Mouse (Mus musculus): ENCODE results near the gene Ube4b. TPM values are rescaled to one million over a fixed set of nuclear protein-coding genes. Genes with fewer than 3 reads are reported as not detected.
"Not testable (repeated sequence)": the region's sequence is repeated elsewhere in the genome, so short reads cannot be mapped to it uniquely, and the experiment has no call there.

The Ube4b gene
- polyA plus RNA-seq (2015; fragmentation: Nextera tagmentation; extraction: Ambion mirVana): 9.2 and 10.3 TPM in 2 replicates

DNA sequence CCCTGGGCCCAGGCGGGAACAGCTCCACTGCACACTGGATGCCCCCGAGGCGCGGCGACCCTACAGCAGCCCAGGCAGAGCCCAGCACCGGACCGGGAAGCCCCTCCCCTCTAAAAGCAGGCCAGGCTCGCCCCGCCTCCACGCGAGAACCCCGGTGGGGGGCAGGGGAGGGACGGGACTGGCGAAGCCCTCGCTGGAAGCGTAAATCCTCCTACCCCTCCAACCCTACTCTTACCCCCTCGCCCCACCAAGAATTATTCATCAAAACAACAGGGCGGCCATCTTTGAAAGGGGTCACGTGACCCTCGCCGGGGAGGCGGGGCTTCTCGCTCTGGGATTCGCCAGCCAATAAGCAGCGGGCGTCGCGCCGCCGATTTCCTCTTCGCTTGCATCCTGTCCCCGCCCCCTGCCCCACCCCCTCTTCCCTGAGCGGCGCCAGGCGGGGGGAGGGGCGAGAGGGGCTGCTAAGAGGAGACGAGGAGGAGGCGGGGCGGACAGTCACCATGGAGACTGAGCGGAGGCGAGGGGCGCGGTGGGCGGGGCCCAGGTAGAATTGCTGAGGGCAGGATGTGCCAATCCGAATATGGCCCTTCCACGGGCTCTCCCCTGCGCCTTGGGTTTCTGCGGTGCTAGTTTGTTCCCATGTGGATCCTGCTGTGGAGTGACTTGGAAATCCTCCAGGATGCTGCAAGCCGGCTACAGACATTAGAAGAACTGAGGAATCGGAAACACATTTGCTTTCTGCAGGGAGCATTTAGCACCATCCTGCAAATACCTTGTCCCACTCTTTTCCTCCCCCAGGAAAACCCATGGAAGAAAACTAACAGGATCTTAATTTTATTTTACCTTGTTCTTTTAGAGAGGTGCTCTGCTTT lies at the start of gene Ube4b:
Ube4b (minus strand) TSS at position 425 of the 875 bp plus-strand sequence.
- H3K4me2 ChIP-seq (ENCODE audit: low read depth, low read length): peak within 1 kb of the TSS; percentile 72
- peak within 1 kb of the TSS; percentile 95 for H3K9ac ChIP-seq (ENCODE audit: low read depth, low read length)
- H3K4me3 ChIP-seq (ENCODE audit: low read depth, low read length): peak within 1 kb of the TSS; percentile 88
- peak within 1 kb of the TSS; percentile 90 for H3K27ac ChIP-seq (ENCODE audit: low read length)
- peak; percentile 89 for ATAC-seq (ENCODE audit: low read depth)
- peaks cover 8% of the 10 kb centered on the region for H3K4me1 ChIP-seq (ENCODE audit: control insufficient read depth, low read depth, low read length)
- no peaks in the 10 kb centered on the region for H3K27me3 ChIP-seq (ENCODE audit: control insufficient read depth, insufficient read depth, low read depth, low read length)
- no peaks in the 10 kb centered on the region for H3K36me3 ChIP-seq (ENCODE audit: control insufficient read depth, insufficient read depth)
- H3K9me3 ChIP-seq (replicated peaks; ENCODE audit: control insufficient read depth, low read length): no peaks in the 10 kb centered on the region
- under 1% methylated on average over 35 of the region's 50 CpGs for WGBS (ENCODE audit: insufficient replicate concordance)

DNA sequence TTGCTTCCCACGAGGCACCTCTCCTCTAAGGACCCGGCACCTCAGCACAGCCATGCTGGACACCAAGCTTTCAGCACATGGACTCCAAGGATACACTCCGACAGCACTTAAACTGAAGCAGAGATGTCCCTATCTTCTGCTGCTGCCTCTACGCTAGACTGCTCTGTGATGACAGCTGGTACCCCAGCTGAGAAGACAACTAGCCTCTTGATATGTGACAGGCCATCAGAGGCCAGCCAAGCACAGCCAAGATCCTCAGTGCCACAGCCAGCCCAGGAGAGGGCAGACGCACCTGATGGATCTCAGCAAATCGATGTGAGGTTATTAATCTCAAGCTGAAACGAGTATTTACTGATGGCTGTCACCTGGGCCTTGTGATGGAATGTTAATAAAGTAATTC lies 48.5 kb upstream of the Ube4b start:
- Histone ChIP-seq H3K27ac (ENCODE audit: low read length) (no peak overlapping the region), H3K4me2 (ENCODE audit: low read depth, low read length) (no peak overlapping the region), H3K36me3 (ENCODE audit: control insufficient read depth, insufficient read depth) (0 out of 2 replicates have a peak, but pooled peaks cover 3% of the 10 kb centered on the region), H3K27me3 (ENCODE audit: control insufficient read depth, insufficient read depth, low read depth, low read length) (no peaks in the 10 kb centered on the region), H3K4me1 (ENCODE audit: control insufficient read depth, low read depth, low read length) (no peaks in the 10 kb centered on the region), H3K9me3 (replicated peaks; ENCODE audit: control insufficient read depth, low read length) (no peaks in the 10 kb centered on the region), H3K9ac (ENCODE audit: low read depth, low read length) (no peak overlapping the region), H3K4me3 (ENCODE audit: low read depth, low read length) (no peak overlapping the region)
- ATAC-seq (ENCODE audit: low read depth): no peak
- WGBS (ENCODE audit: insufficient replicate concordance): 63% methylated on average over 7 of the region's 7 CpGs

DNA sequence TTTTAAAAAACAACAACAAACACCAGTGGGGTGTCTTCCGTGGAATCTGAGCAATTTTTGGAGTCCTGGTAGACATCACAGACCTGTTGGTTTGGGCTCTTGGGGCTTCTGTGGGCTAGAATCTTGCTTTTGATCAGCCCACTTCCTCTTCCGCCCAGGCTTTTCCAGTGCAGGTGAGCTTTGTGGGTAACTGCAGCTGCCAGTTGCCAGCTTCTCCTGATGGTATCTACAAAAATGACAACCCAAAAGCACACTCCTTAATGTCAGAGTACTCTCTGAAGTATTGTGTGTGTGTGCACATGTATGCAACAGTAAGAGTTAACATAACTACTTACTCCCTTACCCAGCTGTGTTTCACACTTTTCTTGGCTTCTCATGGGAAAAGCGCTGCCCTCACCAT lies 43.0 kb upstream of the Ube4b start:
- no peak overlapping the region for H3K9ac ChIP-seq (ENCODE audit: low read depth, low read length)
- no peaks in the 10 kb centered on the region for H3K9me3 ChIP-seq (replicated peaks; ENCODE audit: control insufficient read depth, low read length)
- no peaks in the 10 kb centered on the region for H3K27me3 ChIP-seq (ENCODE audit: control insufficient read depth, insufficient read depth, low read depth, low read length)
- H3K4me3 ChIP-seq (ENCODE audit: low read depth, low read length): no peak overlapping the region
- H3K4me2 ChIP-seq (ENCODE audit: low read depth, low read length): no peak overlapping the region
- H3K36me3 ChIP-seq (ENCODE audit: control insufficient read depth, insufficient read depth): 0 out of 2 replicates have a peak, but pooled peaks cover 3% of the 10 kb centered on the region
- no peak overlapping the region for H3K27ac ChIP-seq (ENCODE audit: low read length)
- WGBS (ENCODE audit: insufficient replicate concordance): 63% methylated on average over 3 of the region's 3 CpGs
- no peaks in the 10 kb centered on the region for H3K4me1 ChIP-seq (ENCODE audit: control insufficient read depth, low read depth, low read length)
- no peak for ATAC-seq (ENCODE audit: low read depth)

DNA sequence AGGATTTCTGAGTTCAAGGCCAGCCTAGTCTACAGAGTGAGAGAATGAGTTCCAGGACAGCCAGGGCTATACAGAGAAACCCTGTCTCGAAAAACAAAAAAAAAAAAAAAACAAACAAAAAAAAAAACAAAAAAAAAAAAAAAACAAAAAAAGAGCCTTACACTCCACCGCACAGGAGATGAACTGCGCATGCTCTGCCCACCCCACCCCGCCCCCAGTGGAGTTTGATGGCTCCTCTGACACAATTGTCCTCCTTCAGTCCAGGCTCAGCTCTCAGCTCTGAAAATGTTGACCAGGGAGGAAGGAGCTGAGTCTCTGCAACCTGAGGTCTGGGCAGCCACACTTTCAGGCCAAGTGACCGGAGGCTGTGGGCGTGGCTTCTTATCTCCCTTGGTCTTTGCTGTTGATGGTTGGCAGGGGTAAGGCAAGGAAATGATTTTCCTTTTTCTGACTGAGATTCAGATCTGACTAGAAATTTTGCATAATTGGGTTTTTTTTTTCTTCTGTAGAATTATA lies 36.9 kb upstream of the Ube4b start:
- Histone ChIP-seq H3K27me3 (ENCODE audit: control insufficient read depth, insufficient read depth, low read depth, low read length) (no peaks in the 10 kb centered on the region), H3K9ac (ENCODE audit: low read depth, low read length) (no peak overlapping the region), H3K36me3 (ENCODE audit: control insufficient read depth, insufficient read depth) (no peaks in the 10 kb centered on the region), H3K4me3 (ENCODE audit: low read depth, low read length) (no peak overlapping the region), H3K4me2 (ENCODE audit: low read depth, low read length) (no peak overlapping the region), H3K27ac (ENCODE audit: low read length) (no peak overlapping the region), H3K4me1 (ENCODE audit: control insufficient read depth, low read depth, low read length) (no peaks in the 10 kb centered on the region), H3K9me3 (replicated peaks; ENCODE audit: control insufficient read depth, low read length) (no peaks in the 10 kb centered on the region)
- ATAC-seq (ENCODE audit: low read depth): no peak
- WGBS (ENCODE audit: insufficient replicate concordance): 53% methylated on average over 6 of the region's 6 CpGs

GRCm38 (mm10) chr4:149462305-149462971 lies 35.9 kb upstream of the Ube4b start:
- H3K4me3 ChIP-seq (ENCODE audit: low read depth, low read length): no peak overlapping the region
- H3K4me2 ChIP-seq (ENCODE audit: low read depth, low read length): no peak overlapping the region
- H3K36me3 ChIP-seq (ENCODE audit: control insufficient read depth, insufficient read depth): no peaks in the 10 kb centered on the region
- H3K9ac ChIP-seq (ENCODE audit: low read depth, low read length): no peak overlapping the region
- no peak for ATAC-seq (ENCODE audit: low read depth)
- H3K4me1 ChIP-seq (ENCODE audit: control insufficient read depth, low read depth, low read length): no peaks in the 10 kb centered on the region
- no peak overlapping the region for H3K27ac ChIP-seq (ENCODE audit: low read length)
- H3K9me3 ChIP-seq (replicated peaks; ENCODE audit: control insufficient read depth, low read length): no peaks in the 10 kb centered on the region
- no peaks in the 10 kb centered on the region for H3K27me3 ChIP-seq (ENCODE audit: control insufficient read depth, insufficient read depth, low read depth, low read length)
- WGBS (ENCODE audit: insufficient replicate concordance): 37% methylated on average over 6 of the region's 6 CpGs

GRCm38 (mm10) chr4:149461579-149462304 lies 35.2 kb upstream of the Ube4b start:
- WGBS (ENCODE audit: insufficient replicate concordance): 35% methylated on average over 5 of the region's 7 CpGs
- H3K4me3 ChIP-seq (ENCODE audit: low read depth, low read length): no peak overlapping the region
- no peaks in the 10 kb centered on the region for H3K27me3 ChIP-seq (ENCODE audit: control insufficient read depth, insufficient read depth, low read depth, low read length)
- no peak overlapping the region for H3K4me2 ChIP-seq (ENCODE audit: low read depth, low read length)
- no peak for ATAC-seq (ENCODE audit: low read depth)
- H3K9me3 ChIP-seq (replicated peaks; ENCODE audit: control insufficient read depth, low read length): no peaks in the 10 kb centered on the region
- no peak overlapping the region for H3K9ac ChIP-seq (ENCODE audit: low read depth, low read length)
- H3K36me3 ChIP-seq (ENCODE audit: control insufficient read depth, insufficient read depth): no peaks in the 10 kb centered on the region
- H3K27ac ChIP-seq (ENCODE audit: low read length): no peak overlapping the region
- H3K4me1 ChIP-seq (ENCODE audit: control insufficient read depth, low read depth, low read length): no peaks in the 10 kb centered on the region

- not testable (repeated sequence) for H3K27me3 ChIP-seq (ENCODE audit: control insufficient read depth, insufficient read depth, low read depth, low read length); ATAC-seq (ENCODE audit: low read depth); H3K27ac ChIP-seq (ENCODE audit: low read length); H3K4me2 ChIP-seq (ENCODE audit: low read depth, low read length); H3K9ac ChIP-seq (ENCODE audit: low read depth, low read length); H3K4me1 ChIP-seq (ENCODE audit: control insufficient read depth, low read depth, low read length); H3K4me3 ChIP-seq (ENCODE audit: low read depth, low read length); H3K9me3 ChIP-seq (replicated peaks; ENCODE audit: control insufficient read depth, low read length); H3K36me3 ChIP-seq (ENCODE audit: control insufficient read depth, insufficient read depth)
- WGBS (ENCODE audit: insufficient replicate concordance): 71% methylated on average over 2 of the region's 2 CpGs
Observed at GRCm38 (mm10) chr4:149460475-149460874, 33.9 kb upstream of the Ube4b start.

DNA sequence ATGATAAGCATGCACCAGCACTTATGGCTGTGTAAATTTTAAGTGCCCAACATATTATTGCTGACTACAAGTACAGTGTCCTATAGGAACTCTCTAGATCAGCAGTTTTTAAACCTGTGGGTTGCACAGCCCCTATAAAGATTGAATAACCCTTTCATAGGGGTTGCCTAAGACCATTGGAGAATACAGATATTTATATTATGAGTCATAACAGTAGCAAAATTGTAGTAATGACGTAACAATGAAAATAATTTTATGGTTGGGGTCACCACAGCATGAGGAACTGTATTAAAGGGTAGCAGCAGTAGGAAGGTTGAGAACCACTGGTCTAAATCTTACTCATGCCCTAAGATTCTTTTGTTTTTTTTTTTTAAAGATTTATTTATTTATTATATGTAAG lies 32.9 kb upstream of the Ube4b start:
- Histone ChIP-seq H3K27me3 (ENCODE audit: control insufficient read depth, insufficient read depth, low read depth, low read length) (no peaks in the 10 kb centered on the region), H3K4me2 (ENCODE audit: low read depth, low read length) (no peak overlapping the region), H3K9me3 (replicated peaks; ENCODE audit: control insufficient read depth, low read length) (no peaks in the 10 kb centered on the region), H3K36me3 (ENCODE audit: control insufficient read depth, insufficient read depth) (no peaks in the 10 kb centered on the region), H3K4me1 (ENCODE audit: control insufficient read depth, low read depth, low read length) (no peaks in the 10 kb centered on the region), H3K4me3 (ENCODE audit: low read depth, low read length) (no peak overlapping the region), H3K9ac (ENCODE audit: low read depth, low read length) (no peak overlapping the region), H3K27ac (ENCODE audit: low read length) (no peak overlapping the region)
- WGBS (ENCODE audit: insufficient replicate concordance): 62% methylated on average over 1 of the region's 1 CpGs
- ATAC-seq (ENCODE audit: low read depth): no peak

All from liver, embryonic 16.5 days (tissue).